Mouse (Mus musculus) megakaryocyte, embryonic 14.5 days (primary cell): ENCODE data around the gene Prr23a3.

Experiments
- FLI1 ChIP-seq: IDR thresholded peaks from 2 replicates; pipeline ENCODE4 v1.6.1; 2012; ENCODE audit warnings: low read length, inconsistent platforms, mixed read lengths
- GATA1 ChIP-seq: IDR thresholded peaks from 3 replicates; pipeline ENCODE4 v1.6.1; 2012; ENCODE audit warnings: mixed read lengths, low read length, inconsistent platforms, borderline replicate concordance

DNA sequence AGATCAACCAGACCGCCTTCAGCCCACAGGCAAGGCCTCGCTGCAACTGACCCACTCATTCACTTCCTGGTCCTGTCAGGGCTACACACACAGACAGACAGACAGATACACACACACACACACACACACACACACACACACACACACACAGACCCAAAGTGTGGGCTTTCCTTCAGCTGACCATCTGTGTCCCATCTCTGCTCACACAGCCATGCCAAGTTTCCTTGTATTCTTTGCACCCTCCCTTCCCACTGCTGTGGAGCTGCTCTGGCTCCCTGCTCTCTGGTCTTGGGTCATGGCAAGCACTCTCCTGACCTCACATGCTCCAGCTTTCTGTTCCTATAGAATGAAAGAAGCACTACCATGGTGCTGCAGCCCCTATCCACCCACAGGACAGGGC lies 45.1 kb upstream of the Prr23a3 start:
- no peak for TF ChIP-seq GATA1
- TF ChIP-seq FLI1, result no peak
